Mouse (Mus musculus) kidney, embryonic 16.5 days (tissue): ENCODE measurements around the gene Erv3. TPM values are rescaled to one million over a fixed set of nuclear protein-coding genes. Genes with fewer than 3 reads are reported as not detected.

Experiments
- polyA plus RNA-seq: library from polyadenylated mRNA; unstranded; fragments of >200 nt; fragmentation: Nextera tagmentation; extraction: Ambion mirVana; gene quantifications from 2 replicates; pipeline ENCODE4 v1.2.1, GENCODE M21; 2015

Gene Erv3
- polyA plus RNA-seq, 1 experiment from 2014 or later = not detected

Other genes with a start within 250 kb of the Erv3 start
- 43.2 and 49.6 TPM in 2 replicates for gene Prnp, start 50.2 kb upstream of the Erv3 start, polyA plus RNA-seq
- 0.25 TPM in 1 of 2 replicates, not detected in the other for gene Prn, start 50.2 kb upstream of the Erv3 start, polyA plus RNA-seq
- 16.2 and 17.1 TPM in 2 replicates for gene Prnd, start 91.1 kb upstream of the Erv3 start, polyA plus RNA-seq
- gene Rassf2, start 170.5 kb upstream of the Erv3 start, polyA plus RNA-seq = 8.1 and 9.1 TPM in 2 replicates